Mouse (Mus musculus): ENCODE results near the gene Psmg4.

DNA sequence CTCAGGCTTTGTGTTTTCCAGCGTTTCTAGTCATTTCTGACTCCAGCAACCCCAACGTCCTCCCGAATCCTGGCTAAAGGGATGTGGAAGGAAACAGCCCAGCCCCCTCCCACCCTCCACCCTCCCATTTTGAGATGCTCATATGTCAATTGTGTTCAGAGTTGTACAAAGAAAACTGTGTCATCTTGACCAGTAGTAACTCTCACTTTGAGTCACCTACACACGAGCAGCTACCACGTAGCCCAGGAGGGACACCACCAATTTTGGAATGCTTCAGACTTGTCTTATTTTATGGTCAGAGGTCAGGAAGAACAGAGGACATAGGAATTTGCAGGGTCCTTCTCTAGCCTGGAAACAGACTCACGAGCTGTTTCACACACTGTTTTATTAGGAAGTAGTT is 11.3 kb downstream of the Psmg4 start:
- no peak for TF ChIP-seq CTCF (IDR thresholded peaks at IDR 0.05; ENCODE audit: low read depth, low read length)
- no peak for TF ChIP-seq POLR2A (IDR thresholded peaks at IDR 0.05; ENCODE audit: insufficient read depth, low read length)
- TF ChIP-seq EP300 (IDR thresholded peaks at IDR 0.05; ENCODE audit: insufficient read depth, low read depth, low read length), result no peak

All from ES-Bruce4 (cell line).